Mouse (Mus musculus) heart, adult 2 months (tissue): ENCODE measurements at regions not wholly inside any gene's neighbourhood (a gene's known extent, or its start where the extent isn't known, plus 50 kb on each side); places are given as distances from the start of the nearest gene placed in this dataset.

ENCODE experiments used
- DNase-seq, 2 experiments: peaks; one replicate each; pipeline ENCODE4 v3.0.0; 2021
- H3K27ac ChIP-seq: fragments of 200-600 bp; 2 replicates; pipeline ENCODE4 v1.8.1; 2022
- H3K27me3 ChIP-seq: fragments of 200-500 bp; 2 replicates; pipeline ENCODE4 v1.6.1; 2012; ENCODE audit warnings: mild to moderate bottlenecking, low read length, inconsistent platforms, mixed read lengths; ENCODE audit not compliant: control insufficient read depth, insufficient read depth
- H3K36me3 ChIP-seq: fragments of 200-500 bp; 2 replicates; pipeline ENCODE4 v1.6.1; 2012; ENCODE audit warnings: low read length, inconsistent platforms; ENCODE audit not compliant: control insufficient read depth, insufficient read depth
- H3K4me1 ChIP-seq: fragments of 200-500 bp; 2 replicates; pipeline ENCODE4 v1.6.1; 2011; ENCODE audit warnings: low read length; ENCODE audit not compliant: control insufficient read depth, insufficient read depth
- H3K4me3 ChIP-seq: fragments of 200-600 bp; 2 replicates; pipeline ENCODE4 v1.8.1; 2022
- H3K79me2 ChIP-seq: fragments of 200-500 bp; replicated peaks from 2 replicates; pipeline ENCODE4 v1.6.1; 2012; ENCODE audit warnings: mild to moderate bottlenecking, inconsistent platforms, low read length, moderate library complexity, mixed read lengths; ENCODE audit not compliant: control insufficient read depth, insufficient read depth
- H3K9ac ChIP-seq: fragments of 200-500 bp; 2 replicates; pipeline ENCODE4 v1.6.1; 2012; ENCODE audit warnings: low read depth, mild to moderate bottlenecking, control low read depth, inconsistent platforms, low read length, mixed read lengths
- CTCF ChIP-seq: fragments of 200-600 bp; IDR thresholded peaks from 2 replicates; pipeline ENCODE4 v1.8.1; 2022; ENCODE audit warnings: antibody characterized with exemption, mild to moderate bottlenecking, moderate library complexity
- EP300 ChIP-seq: fragments of 200-500 bp; IDR thresholded peaks from 2 replicates; pipeline ENCODE4 v1.6.1; 2011; ENCODE audit warnings: low read depth, low read length, control low read depth; ENCODE audit not compliant: insufficient read depth
- POLR2A ChIP-seq: fragments of 200-500 bp; IDR thresholded peaks from 2 replicates; pipeline ENCODE4 v1.6.1; 2011; ENCODE audit warnings: mild to moderate bottlenecking, low read depth, low read length, control low read depth; ENCODE audit not compliant: insufficient read depth
- WGBS: fragments of 180-500 bp; shearing (Covaris S2); methylation state at CpG from one replicate; pipeline ENCODE4 v1.1.7; 2018; 5-methylcytosine and 5-hydroxymethylcytosine counted together
- intact Hi-C: fragments of 180-260 bp; cut with DNase I; formaldehyde crosslinking; loops from one replicate; pipeline ENCODE4 v1.15.1; 2025

DNA sequence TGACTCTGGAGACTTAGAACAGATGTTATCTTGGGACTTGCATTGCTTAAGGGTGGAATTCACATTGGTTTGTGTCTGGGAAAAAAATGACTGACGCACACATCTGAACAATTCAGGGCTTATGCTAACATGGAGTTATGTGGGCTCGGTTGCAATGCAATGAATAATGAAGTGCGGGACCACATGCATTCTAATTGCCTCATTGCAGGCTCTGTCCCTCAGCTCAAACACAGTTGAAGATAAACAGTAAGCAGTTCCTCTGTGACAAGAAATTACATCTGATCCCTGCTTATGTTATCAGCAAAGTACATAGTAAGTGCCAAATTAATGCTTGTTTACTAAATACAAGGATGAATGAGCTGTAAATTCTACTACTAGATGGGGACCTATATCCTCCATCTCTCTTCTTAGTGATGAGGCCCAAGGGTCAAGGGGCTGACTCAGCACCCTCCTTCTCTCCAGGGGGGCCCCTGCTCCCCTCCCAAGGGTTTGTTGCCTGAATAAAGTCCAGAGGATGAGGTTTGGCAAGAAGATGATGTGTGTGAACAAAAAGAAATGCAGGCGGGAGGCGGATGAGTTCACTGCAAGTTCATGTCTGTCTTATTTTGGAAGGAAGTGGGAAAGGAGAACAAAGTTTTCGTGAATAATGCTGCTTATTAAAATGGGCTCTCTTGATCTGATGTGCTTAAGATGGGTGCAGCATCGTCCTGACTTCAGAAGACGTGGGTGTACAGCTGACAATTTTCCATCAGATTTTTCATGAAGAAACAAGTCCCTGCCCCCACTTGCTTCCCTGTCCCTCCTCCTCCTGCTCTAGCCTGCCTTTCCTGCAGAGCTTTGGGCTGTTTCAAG lies 533.1 kb downstream of the Shisa9 start:
- Histone ChIP-seq H3K9ac (no peak overlapping the region), H3K4me3 (no peak overlapping the region), H3K79me2 (no peaks in the 10 kb centered on the region), H3K36me3 (no peaks in the 10 kb centered on the region), H3K4me1 (no peaks in the 10 kb centered on the region), H3K27me3 (no peaks in the 10 kb centered on the region), H3K27ac (no peak overlapping the region)
- no peak for DNase-seq
- TF ChIP-seq POLR2A (no peak), CTCF (no peak), EP300 (no peak)
- intact Hi-C loops, result no loop called here
- 71% methylated on average over 8 of the region's 8 CpGs for WGBS

DNA sequence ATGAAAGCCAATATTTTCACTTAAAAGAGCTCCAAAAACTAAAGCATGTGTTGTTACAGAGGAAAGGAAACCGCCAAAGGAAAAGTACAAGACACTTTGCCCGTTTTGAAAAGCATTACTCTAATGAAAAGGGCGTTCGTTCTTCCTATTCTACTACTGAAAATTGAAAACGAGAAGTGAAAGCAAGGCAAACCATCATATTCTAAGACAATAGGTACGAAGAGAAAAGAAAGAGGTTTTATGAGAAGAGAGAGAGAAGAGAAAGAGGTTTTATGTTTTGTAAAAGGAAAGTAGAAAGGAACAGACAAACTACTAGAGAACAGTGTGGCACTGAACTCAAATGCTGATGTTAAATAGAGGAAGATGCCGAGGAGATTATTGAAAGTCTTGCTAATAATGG lies 534.4 kb downstream of the Shisa9 start:
- Histone ChIP-seq H3K9ac (no peak overlapping the region), H3K4me3 (no peak overlapping the region), H3K4me1 (no peaks in the 10 kb centered on the region), H3K36me3 (no peaks in the 10 kb centered on the region), H3K27ac (no peak overlapping the region), H3K79me2 (no peaks in the 10 kb centered on the region), H3K27me3 (no peaks in the 10 kb centered on the region)
- no peak for TF ChIP-seq POLR2A
- TF ChIP-seq EP300, result no peak
- no peak for TF ChIP-seq CTCF
- WGBS, result 75% methylated on average over 7 of the region's 7 CpGs
- DNase-seq, result no peak
- intact Hi-C loops, result no loop called here

DNA sequence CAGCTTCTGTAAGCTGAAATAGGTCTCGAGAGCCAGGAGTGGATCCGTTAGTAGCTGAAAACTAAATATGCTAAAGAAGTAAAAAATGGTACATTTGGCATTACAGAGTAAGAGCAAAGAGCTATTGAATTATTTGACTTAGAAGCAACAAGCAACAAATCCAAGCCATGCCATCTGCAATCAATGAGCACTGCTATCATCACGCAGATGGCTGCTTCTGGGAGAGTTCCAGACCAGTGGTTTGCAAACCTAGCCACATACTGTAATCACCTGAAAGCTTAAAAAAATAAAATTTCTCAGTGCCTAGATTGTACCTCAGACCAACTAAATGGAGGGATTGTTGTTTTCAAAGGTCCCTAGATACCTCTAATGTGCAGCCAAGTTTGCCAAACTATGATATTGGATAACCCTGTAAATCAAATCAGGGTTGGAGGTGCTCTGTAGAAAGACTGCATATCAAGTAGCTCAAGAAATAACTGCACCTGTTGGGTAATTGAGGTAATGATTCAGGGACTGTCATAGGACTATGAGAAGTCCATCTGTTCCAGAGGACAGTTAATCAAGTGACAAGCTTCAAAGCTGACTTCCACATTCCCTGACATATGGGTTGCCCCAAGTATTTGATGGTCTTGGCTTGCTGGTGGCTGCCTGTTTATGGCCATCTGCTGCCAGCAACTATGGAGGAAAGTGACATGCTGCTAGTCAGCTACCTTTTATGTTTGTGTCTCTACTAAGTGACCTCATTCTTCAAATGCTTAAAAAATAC lies 538.0 kb downstream of the Shisa9 start:
- Histone ChIP-seq H3K27me3 (no peaks in the 10 kb centered on the region), H3K9ac (no peak overlapping the region), H3K27ac (no peak overlapping the region), H3K4me3 (no peak overlapping the region), H3K36me3 (no peaks in the 10 kb centered on the region), H3K4me1 (no peaks in the 10 kb centered on the region), H3K79me2 (no peaks in the 10 kb centered on the region)
- 80% methylated on average over 3 of the region's 3 CpGs for WGBS
- TF ChIP-seq CTCF (no peak), EP300 (no peak), POLR2A (no peak)
- intact Hi-C loops, result no loop called here
- DNase-seq, result no peak

DNA sequence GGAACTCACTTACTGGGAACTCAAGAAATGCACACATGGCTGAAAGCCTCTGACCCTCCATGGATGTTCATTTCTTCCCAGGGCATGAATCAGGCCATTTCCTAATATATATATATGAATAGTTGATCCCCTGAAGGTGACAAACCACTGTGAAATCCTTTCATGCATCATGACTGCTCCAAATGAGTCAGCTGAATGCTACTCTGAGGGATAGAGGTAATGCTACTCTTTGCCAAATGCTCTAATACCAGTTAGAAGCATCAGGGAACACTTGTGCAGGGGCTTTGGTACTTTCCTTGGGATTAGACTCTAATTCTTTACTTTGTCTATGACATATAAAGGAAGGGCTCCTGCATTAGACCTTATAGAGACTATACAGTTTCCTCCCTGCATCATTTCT lies 561.0 kb upstream of the Ercc4 start:
- Histone ChIP-seq H3K4me1 (no peaks in the 10 kb centered on the region), H3K36me3 (no peaks in the 10 kb centered on the region), H3K79me2 (no peaks in the 10 kb centered on the region), H3K27ac (no peak overlapping the region), H3K27me3 (no peaks in the 10 kb centered on the region), H3K9ac (no peak overlapping the region), H3K4me3 (no peak overlapping the region)
- TF ChIP-seq EP300 (no peak), POLR2A (no peak), CTCF (no peak)
- no peak for DNase-seq
- intact Hi-C loops, result no loop called here

DNA sequence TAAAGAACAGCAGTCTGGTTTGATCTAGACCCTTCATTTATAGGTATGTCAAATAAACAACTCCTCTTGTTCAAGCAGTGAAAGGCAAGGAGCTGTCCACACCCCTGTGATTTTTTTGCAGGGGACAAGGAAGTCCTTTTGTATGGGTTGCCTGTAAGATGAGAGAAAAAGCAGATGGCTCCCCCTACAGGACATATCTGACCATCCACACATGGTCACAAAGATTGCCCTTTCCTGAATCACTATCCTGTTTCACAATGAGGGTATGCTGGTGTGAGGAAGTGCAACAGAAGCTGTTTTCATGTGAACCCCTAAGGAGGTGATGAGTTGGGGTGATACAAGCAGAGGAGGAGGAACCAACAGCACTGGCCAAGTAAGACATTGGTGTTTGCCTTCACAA lies 520.6 kb upstream of the Ercc4 start:
- Histone ChIP-seq H3K9ac (no peak overlapping the region), H3K27ac (no peak overlapping the region), H3K4me3 (no peak overlapping the region), H3K4me1 (no peaks in the 10 kb centered on the region), H3K27me3 (no peaks in the 10 kb centered on the region), H3K36me3 (no peaks in the 10 kb centered on the region), H3K79me2 (no peaks in the 10 kb centered on the region)
- intact Hi-C loops, result no loop called here
- DNase-seq, result no peak
- no peak for TF ChIP-seq POLR2A
- peak; percentile 60 for TF ChIP-seq CTCF

DNA sequence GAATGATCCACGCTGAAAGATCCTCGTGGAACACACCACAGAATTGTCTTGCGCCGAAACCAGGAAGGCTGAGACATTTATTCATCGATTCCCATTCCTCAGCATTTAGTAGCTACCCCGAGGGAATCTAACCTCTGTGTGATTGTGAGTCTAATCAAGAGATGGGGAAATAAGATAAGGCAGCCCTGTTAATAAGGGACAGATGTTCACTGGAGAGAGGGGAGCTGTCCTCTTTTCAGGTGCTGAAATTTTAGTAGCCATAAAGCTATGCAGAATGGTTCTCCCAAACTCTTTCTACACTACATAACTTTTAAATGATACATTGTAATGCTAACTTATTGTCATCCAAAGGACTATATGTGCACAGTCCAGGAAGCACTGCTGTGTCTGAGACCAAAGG lies 501.2 kb upstream of the Ercc4 start:
- H3K9ac ChIP-seq, result no peak overlapping the region
- no peak overlapping the region for H3K4me3 ChIP-seq
- 60% methylated on average over 6 of the region's 6 CpGs for WGBS
- H3K27me3 ChIP-seq, result no peaks in the 10 kb centered on the region
- H3K36me3 ChIP-seq, result no peaks in the 10 kb centered on the region
- intact Hi-C loops, result no loop called here
- H3K4me1 ChIP-seq, result no peaks in the 10 kb centered on the region
- H3K27ac ChIP-seq, result no peak overlapping the region
- no peak for DNase-seq
- H3K79me2 ChIP-seq, result no peaks in the 10 kb centered on the region
- TF ChIP-seq POLR2A (no peak), CTCF (no peak), EP300 (no peak)
